Mouse (Mus musculus): Measurements from ENCODE around the gene Cmtr1. TPM values are rescaled to one million over a fixed set of nuclear protein-coding genes. Genes with fewer than 3 reads are reported as not detected.
"Not testable (repeated sequence)": the region's sequence is repeated elsewhere in the genome, so short reads cannot be mapped to it uniquely, and the experiment has no call there.

Cmtr1 gene
- polyA plus RNA-seq, 1 experiment from 2014 or later, result 136 TPM

GRCm38 (mm10) chr17:29702938-29703710 lies 42.7 kb downstream of the Cmtr1 start:
- DNase-seq (ENCODE audit: low spot score), result peak; percentile 19

DNA sequence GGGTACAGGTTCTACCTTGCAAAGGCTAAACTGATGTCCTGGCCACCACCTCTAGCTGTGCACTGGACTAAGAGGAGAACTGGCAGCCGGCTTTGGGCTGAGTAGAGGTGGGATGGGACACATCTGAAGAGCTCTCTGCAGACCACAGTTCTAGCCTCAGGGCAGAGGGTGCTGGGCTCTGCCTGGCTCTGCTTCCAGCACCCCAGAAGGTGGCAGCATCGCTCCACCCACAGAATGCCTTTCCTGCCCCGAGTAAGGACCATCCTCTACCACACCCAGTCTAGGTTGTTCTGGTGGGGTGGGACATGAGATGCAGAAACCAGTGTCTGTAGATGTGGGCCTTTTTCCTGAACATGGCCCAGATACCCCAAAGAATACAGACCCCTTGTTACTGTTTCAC lies 44.4 kb downstream of the Cmtr1 start:
- DNase-seq (ENCODE audit: low spot score), result peak; percentile 67

- DNase-seq (ENCODE audit: low spot score), result no peak
These were observed 45.5 kb downstream of the Cmtr1 start for GRCm38 (mm10) chr17:29705881-29706280.

GRCm38 (mm10) chr17:29706981-29707545 lies 46.7 kb downstream of the Cmtr1 start:
- no peak for DNase-seq (ENCODE audit: low spot score)

DNA sequence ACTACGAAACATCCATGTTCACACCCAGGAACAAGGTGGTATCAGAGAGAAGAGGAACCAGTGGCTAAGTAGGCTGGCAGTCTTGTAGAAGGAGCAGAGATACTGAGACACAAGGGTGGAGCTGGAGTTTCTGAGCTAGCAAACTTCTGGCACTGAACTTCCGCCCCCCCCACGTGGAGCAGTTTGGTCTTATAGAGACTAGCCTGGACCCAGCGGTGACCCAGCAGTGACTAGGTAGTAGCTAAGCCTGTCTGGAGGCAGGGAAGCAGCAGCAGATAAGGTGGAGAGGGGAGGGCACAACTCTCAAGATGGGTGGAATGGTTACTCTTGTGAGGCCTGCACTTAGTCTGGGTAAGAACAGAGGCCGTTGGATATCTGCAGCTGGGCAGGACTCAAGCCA lies 48.4 kb downstream of the Cmtr1 start:
- no peak for DNase-seq (ENCODE audit: low spot score)

- no peak for DNase-seq (ENCODE audit: low spot score)
These were observed 50.2 kb downstream of the Cmtr1 start for GRCm38 (mm10) chr17:29710562-29711044.

GRCm38 (mm10) chr17:29711076-29711744 lies 50.8 kb downstream of the Cmtr1 start:
- DNase-seq (ENCODE audit: low spot score), result no peak

DNA sequence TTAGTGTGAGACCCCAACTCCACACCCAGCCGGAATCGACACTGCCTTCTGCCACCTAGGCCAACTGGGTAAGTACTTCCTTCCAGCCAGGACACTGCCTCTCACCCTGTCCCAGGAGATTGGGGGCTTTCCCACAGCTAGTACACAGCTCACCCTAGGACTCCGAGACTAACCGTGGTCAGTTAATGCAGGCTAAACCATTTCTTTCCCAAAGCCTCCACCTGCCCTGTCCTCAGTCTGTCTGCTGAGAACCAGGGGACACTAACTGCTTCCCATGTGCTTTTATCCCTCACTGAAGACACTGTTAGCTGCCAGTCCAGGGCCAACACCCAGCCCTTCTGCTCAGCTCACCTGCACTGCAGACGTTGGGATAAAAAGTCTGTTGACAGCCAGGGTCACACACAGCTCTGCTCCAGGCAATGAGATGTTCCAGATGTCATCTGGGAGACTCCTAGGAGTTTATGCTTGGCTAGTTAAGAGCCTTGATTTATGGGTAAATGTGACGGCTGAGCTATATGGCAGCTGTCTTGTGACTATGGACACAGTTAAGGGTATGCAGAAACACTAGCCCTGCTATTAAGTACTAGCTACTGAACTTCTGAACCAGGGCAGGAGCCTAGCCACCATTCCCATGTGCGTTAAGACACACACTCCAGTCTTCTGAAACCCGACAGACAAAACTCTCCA lies 51.5 kb downstream of the Cmtr1 start:
- DNase-seq (ENCODE audit: low spot score), result no peak

DNA sequence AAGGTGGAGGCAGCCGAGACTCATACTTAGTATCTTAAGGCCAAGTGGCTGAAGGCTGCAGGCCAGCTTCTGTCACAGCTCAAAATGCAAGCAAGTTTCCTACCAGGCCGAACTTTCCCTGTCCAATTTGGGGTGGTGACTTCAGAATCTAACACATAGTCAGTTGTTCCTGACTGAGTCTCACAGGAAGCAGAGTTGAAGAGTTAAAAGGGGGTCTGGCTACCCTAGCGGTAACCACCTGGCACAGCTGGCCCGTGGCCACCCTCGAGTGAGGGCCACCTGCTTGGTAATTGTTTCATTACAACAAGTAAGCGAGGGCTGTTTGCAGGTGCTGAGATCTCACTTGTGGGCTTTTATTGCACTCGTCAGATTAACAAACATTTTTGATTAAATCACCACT lies 52.2 kb downstream of the Cmtr1 start:
- DNase-seq (ENCODE audit: low spot score), result no peak

DNA sequence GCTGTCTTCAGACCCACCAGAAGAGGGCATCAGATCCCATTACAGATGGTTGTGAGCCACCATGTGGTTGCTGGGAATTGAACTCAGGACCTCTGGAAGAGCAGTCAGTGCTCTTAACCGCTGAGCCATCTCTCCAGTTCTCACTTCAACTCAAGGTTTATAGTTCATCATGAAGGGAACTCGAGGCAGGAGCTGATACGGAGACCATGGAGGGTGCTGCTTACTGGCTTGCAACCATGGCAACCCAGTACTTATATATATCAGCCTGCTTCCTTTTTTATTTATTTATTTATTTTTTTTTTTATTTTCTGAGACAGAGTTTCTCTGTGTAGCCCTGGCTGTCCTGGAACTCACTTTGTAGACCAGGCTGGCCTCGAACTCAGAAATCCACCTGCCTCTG lies 53.3 kb downstream of the Cmtr1 start:
- not testable (repeated sequence) for DNase-seq (ENCODE audit: low spot score)

DNA sequence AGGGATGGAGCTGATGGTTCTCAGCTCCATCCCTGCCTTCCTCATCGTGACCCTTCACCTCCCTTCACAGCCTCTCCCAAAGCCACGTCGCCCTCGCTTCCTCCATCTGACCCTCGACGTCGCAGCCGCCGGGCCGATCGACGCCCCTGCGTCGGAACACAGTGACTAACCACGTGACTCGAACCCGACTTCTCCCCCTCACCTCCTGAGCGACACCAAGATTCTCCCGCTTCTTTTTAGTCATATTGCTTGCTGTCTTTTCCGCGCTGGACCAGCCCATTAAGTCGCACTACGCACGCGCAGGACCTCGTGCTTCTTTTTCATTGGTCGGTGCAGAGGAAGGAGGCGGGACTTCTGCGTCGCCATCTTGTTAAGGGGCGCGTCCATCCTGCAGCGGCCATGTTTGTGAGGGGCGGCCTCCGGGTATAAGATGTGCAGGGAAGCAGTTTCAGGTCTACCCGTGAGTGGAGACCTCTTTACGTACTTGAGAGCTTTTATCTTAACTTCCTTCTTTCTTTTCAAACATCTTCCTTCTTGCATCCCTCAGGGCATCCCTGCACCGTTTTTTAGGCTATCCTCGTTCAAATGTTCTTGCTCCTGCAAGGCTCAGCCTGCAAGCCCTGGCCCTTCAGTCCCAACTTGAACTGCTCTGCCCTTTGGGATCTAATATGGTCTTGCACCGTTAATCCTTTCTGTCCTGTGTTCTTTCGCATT lies 56.5 kb downstream of the Cmtr1 start, which contains the start of gene Ccdc167:
TSS of gene Ccdc167 (minus strand) at position 313 of the 714 bp plus-strand sequence.
- DNase-seq (ENCODE audit: low spot score), result peak; percentile 98

DNA sequence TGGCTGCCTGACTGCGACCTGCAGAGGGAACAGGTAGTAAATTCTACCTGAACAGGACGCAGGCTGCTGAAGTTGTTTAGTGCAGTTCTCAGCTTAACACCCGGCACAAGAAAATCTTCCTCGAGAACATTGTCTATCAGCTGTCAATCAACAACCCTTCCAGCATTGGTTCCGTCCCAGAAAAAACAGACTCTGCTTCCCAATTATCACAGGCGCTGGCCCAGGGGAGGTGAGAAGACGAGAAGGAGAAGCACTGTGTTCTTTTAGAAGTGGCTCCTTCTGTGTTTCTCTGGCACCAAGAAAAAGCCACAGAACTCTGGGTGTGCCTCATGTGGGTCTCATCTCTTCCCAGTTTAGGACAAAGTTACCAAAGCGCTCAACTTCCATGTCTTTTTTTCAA lies 58.3 kb downstream of the Cmtr1 start:
- no peak for DNase-seq (ENCODE audit: low spot score)

DNA sequence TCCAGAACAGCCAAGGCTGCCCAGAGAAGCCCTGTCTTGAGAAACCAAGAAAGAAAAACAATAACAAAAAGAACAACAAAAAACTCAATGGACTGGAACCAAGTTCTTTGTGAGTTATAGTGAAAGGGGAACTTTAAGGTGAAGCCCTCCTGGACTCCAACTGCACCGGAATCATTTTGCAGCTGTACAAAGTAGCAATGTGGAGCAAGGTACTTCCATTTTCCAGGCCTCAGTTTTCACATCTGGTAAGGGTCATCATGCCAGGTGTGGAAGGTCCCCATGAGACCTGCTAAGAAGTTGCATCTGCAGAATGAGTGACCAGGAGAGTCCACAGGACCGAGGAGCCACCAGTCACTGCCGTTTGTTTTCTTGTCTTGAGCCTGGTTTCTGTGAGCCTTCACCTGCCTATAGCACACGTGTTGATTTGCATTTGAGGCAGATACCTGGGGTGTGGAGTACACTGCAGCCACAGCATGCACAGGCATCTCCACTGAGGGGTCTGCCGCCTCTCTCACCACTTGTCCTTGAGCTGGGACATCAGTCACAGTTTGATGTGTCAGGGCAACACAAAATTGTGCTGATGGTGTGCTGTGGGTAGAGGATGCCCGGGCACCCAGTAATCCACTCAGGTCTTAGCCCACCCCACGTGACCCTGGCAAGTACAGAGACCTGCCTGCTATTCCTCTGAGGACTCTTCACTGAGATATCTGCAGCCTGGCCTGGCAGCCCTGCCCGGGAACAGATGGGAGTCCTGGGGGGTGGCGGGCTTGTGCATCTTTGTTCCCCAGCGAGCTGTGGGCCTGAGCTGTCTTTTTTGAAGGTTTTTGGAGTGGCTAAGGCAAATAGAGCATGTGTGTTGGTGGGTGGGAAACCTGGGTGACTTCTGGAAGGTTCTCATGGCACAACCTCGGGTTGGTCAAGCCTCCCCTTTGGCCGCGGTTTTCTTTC lies 59.5 kb downstream of the Cmtr1 start:
- no peak for DNase-seq (ENCODE audit: low spot score)

DNA sequence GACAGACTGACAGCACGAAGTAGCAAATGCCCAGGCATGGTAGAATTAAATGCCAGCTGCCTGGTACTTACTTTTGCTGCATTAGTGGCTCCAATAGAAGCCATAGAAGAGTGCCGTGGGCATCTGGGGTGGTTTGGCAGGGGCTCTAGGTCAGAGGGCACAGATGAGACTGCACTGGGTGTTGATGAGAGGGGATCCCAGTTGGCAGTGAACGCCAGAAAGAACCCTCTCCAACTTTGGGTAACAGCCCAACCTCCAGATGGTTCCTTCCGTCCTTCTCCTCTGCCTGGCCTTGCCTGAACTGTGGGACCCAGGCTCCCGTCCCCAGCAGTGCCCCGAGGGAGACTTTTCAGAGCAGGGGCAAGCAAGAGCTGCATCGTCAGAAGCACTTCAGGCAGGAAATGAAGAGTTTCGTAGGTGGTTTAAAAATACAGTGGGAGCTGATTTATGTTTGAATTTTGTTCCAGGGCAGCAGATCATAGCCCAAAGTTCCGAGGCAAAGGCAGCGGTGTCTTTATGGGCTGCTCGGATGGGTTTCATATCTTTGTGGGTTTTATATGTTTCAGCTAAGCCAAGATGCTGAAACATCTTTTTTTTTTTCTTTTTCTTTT lies 60.5 kb downstream of the Cmtr1 start:
- DNase-seq (ENCODE audit: low spot score), result no peak

- DNase-seq (ENCODE audit: low spot score), result no peak
These were observed 64.2 kb downstream of the Cmtr1 start for GRCm38 (mm10) chr17:29724610-29725009.

- no peak for DNase-seq (ENCODE audit: low spot score)
These were observed 64.7 kb downstream of the Cmtr1 start for GRCm38 (mm10) chr17:29725027-29725620.

DNA sequence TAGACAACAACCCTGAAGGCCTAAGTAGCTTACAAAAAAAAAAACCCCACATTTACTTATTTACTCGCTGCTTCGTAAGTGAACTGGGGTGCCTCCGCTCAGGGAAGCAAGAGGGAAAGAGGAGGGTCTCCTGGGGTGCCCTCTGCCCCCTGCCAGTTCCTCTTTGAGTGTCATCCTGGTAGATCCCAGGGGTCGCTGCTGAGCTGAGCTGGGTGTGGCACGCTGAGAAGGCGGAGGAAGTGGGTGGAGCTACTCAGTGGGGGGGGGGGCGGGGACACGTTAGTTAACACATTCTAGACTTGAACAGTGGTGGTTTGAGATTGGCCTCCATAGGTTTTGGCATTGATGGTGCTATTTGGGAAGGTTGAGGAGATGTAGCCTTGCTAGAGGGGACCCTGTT lies 67.7 kb downstream of the Cmtr1 start:
- DNase-seq (ENCODE audit: low spot score), result peak; percentile 50

GRCm38 (mm10) chr17:29730510-29731265 lies 70.3 kb downstream of the Cmtr1 start:
- no peak for DNase-seq (ENCODE audit: low spot score)

Measured in thymus, postnatal 0 days (tissue).